Mouse (Mus musculus) lung, postnatal 0 days (tissue): ENCODE measurements at regions not wholly inside any gene's neighbourhood (a gene's known extent, or its start where the extent isn't known, plus 50 kb on each side); places are given as distances from the start of the nearest gene placed in this dataset.
A peak's percentile ranks its signal among the peaks of the same experiment; 100 is the strongest.

ENCODE experiments used
- ATAC-seq: fragments of 200-750 bp; cut with Nextera tagmentation; 2 replicates; pipeline ENCODE4 v1.8.0; 2017; ENCODE audit warnings: moderate library complexity
- DNase-seq: peaks from one replicate; pipeline ENCODE4 v3.0.0-alpha.2; 2016; ENCODE audit warnings: low spot score
- H3K27ac ChIP-seq: fragments of 300-500 bp; sonication (generic); 2 replicates; pipeline ENCODE4 v1.5.1; 2014; ENCODE audit warnings: antibody characterized with exemption, mild to moderate bottlenecking, low read length, mixed read lengths
- H3K27me3 ChIP-seq: fragments of 300-500 bp; sonication (generic); replicated peaks from 2 replicates; pipeline ENCODE4 v1.6.1; 2014; ENCODE audit warnings: low read length, mixed read lengths; ENCODE audit not compliant: insufficient read depth
- H3K36me3 ChIP-seq: fragments of 300-500 bp; sonication (generic); 2 replicates; pipeline ENCODE4 v1.6.1; 2014; ENCODE audit warnings: low read length, mixed read lengths; ENCODE audit not compliant: insufficient read depth
- H3K4me1 ChIP-seq: fragments of 300-500 bp; sonication (generic); 2 replicates; pipeline ENCODE4 v1.6.1; 2014; ENCODE audit warnings: antibody characterized with exemption, low read depth, low read length, mixed read lengths; ENCODE audit not compliant: insufficient read depth
- H3K4me2 ChIP-seq: fragments of 300-500 bp; sonication (generic); replicated peaks from 2 replicates; pipeline ENCODE4 v1.6.1; 2014; ENCODE audit warnings: low read depth, mild to moderate bottlenecking, low read length, moderate library complexity, mixed read lengths
- H3K4me3 ChIP-seq: fragments of 300-500 bp; sonication (generic); 2 replicates; pipeline ENCODE4 v1.5.1; 2014; ENCODE audit warnings: low read depth, low read length
- H3K9ac ChIP-seq: fragments of 300-500 bp; sonication (generic); replicated peaks from 2 replicates; pipeline ENCODE4 v1.6.1; 2014; ENCODE audit warnings: low read depth, mild to moderate bottlenecking
- H3K9me3 ChIP-seq: fragments of 300-500 bp; sonication (generic); 2 replicates; pipeline ENCODE4 v1.6.1; 2016; ENCODE audit warnings: low read length, mixed read lengths
- CTCF ChIP-seq: IDR thresholded peaks from 2 replicates; pipeline ENCODE4 v1.5.1; 2016; ENCODE audit warnings: antibody characterized with exemption, mild to moderate bottlenecking
- EP300 ChIP-seq: IDR thresholded peaks from 2 replicates; pipeline ENCODE4 v1.6.1; 2016; ENCODE audit warnings: antibody characterized with exemption, mild to moderate bottlenecking, control low read depth
- WGBS: fragments of 180-500 bp; shearing (Covaris S2); extraction: QIAGEN DNeasy Blood & Tissue Kit; methylation state at CpG from one replicate; pipeline ENCODE4 v1.1.7; 2014; 5-methylcytosine and 5-hydroxymethylcytosine counted together

- no peak overlapping the region for H3K4me3 ChIP-seq
- TF ChIP-seq CTCF = no peak
- no peak for TF ChIP-seq EP300
- DNase-seq (no peak), ATAC-seq (no peak)
- no peaks in the 10 kb centered on the region for H3K27me3 ChIP-seq
- WGBS = 77% methylated on average over 15 of the region's 15 CpGs
- H3K36me3 ChIP-seq = no peaks in the 10 kb centered on the region
- no peak overlapping the region for H3K27ac ChIP-seq
- H3K4me1 ChIP-seq = no peaks in the 10 kb centered on the region
- no peak overlapping the region for H3K9ac ChIP-seq
- no peaks in the 10 kb centered on the region for H3K9me3 ChIP-seq
- H3K4me2 ChIP-seq = no peak overlapping the region
Measured at GRCm38 (mm10) chr7:135802598-135803121, 86.5 kb upstream of the Mki67 start.

- DNase-seq (no peak), ATAC-seq (no peak)
- Histone ChIP-seq H3K36me3 (no peaks in the 10 kb centered on the region), H3K27me3 (no peaks in the 10 kb centered on the region), H3K4me1 (peaks cover 2% of the 10 kb centered on the region; the same call in 1 of the 2 replicates), H3K4me2 (no peak overlapping the region), H3K27ac (no peak overlapping the region), H3K9me3 (no peaks in the 10 kb centered on the region), H3K9ac (no peak overlapping the region), H3K4me3 (no peak overlapping the region)
- TF ChIP-seq CTCF = no peak
- TF ChIP-seq EP300 = no peak
- 44% methylated on average over 7 of the region's 7 CpGs for WGBS
Measured at GRCm38 (mm10) chr7:135804730-135805129, 88.6 kb upstream of the Mki67 start.

- Histone ChIP-seq H3K4me2 (no peak overlapping the region), H3K27me3 (no peaks in the 10 kb centered on the region), H3K9me3 (no peaks in the 10 kb centered on the region), H3K9ac (no peak overlapping the region), H3K27ac (no peak overlapping the region), H3K4me1 (peaks cover 2% of the 10 kb centered on the region; the same call in 1 of the 2 replicates), H3K36me3 (no peaks in the 10 kb centered on the region), H3K4me3 (no peak overlapping the region)
- WGBS = 61% methylated on average over 8 of the region's 8 CpGs
- TF ChIP-seq EP300 (no peak), CTCF (no peak)
- no peak for DNase-seq
- ATAC-seq = no peak
Measured at GRCm38 (mm10) chr7:135806139-135806538, 90.0 kb upstream of the Mki67 start.

- Histone ChIP-seq H3K4me3 (no peak overlapping the region), H3K4me1 (peaks cover 2% of the 10 kb centered on the region; the same call in 1 of the 2 replicates), H3K9me3 (no peaks in the 10 kb centered on the region), H3K4me2 (no peak overlapping the region), H3K9ac (no peak overlapping the region), H3K27ac (no peak overlapping the region), H3K27me3 (no peaks in the 10 kb centered on the region), H3K36me3 (no peaks in the 10 kb centered on the region)
- WGBS = 82% methylated on average over 7 of the region's 7 CpGs
- TF ChIP-seq CTCF = no peak
- no peak for TF ChIP-seq EP300
- ATAC-seq = no peak
- peak; percentile 42 for DNase-seq
Measured at GRCm38 (mm10) chr7:135806673-135807072, 90.5 kb upstream of the Mki67 start.

GRCm38 (mm10) chr7:135809167-135809566, 93.0 kb upstream of the Mki67 start:
- no peak for ATAC-seq
- DNase-seq = no peak
- Histone ChIP-seq H3K4me1 (peaks cover 2% of the 10 kb centered on the region; the same call in 1 of the 2 replicates), H3K9me3 (no peaks in the 10 kb centered on the region), H3K27me3 (no peaks in the 10 kb centered on the region), H3K4me2 (peak overlapping the region; percentile 27; the same call in 1 of the 2 replicates), H3K4me3 (no peak overlapping the region), H3K36me3 (no peaks in the 10 kb centered on the region), H3K9ac (no peak overlapping the region), H3K27ac (no peak overlapping the region)
- WGBS = 49% methylated on average over 10 of the region's 10 CpGs
- no peak for TF ChIP-seq CTCF
- TF ChIP-seq EP300 = peak; percentile 41; the same call in 1 of the 2 replicates

- Histone ChIP-seq H3K9me3 (no peaks in the 10 kb centered on the region), H3K36me3 (no peaks in the 10 kb centered on the region), H3K27me3 (no peaks in the 10 kb centered on the region), H3K4me1 (peaks cover 2% of the 10 kb centered on the region; the same call in 1 of the 2 replicates), H3K4me3 (no peak overlapping the region), H3K4me2 (peak overlapping the region; percentile 27; the same call in 1 of the 2 replicates), H3K9ac (no peak overlapping the region), H3K27ac (no peak overlapping the region)
- WGBS = 25% methylated on average over 12 of the region's 12 CpGs
- ATAC-seq (no peak), DNase-seq (no peak)
- no peak for TF ChIP-seq EP300
- no peak for TF ChIP-seq CTCF
Measured at GRCm38 (mm10) chr7:135809751-135810379, 93.7 kb upstream of the Mki67 start.
